Mouse (Mus musculus) Patski (cell line): ENCODE data around the gene Tesmin. TPM values are rescaled to one million over a fixed set of nuclear protein-coding genes. Genes with fewer than 3 reads are reported as not detected.

Experiments
- ATAC-seq: fragments of 100-300 bp; one replicate; pipeline ENCODE4 v1.8.0; 2021
- CTCF ChIA-PET: fragments of 350-600 bp; sonication (Branson Sonifier 250); formaldehyde crosslinking; loops from one replicate; lab custom pipeline; 2022; ENCODE audit warnings: inconsistent platforms; lab: Charles Lee
- POLR2A ChIA-PET: fragments of 350-600 bp; sonication (Branson Sonifier 250); formaldehyde crosslinking; loops from one replicate; lab custom pipeline; 2022; ENCODE audit warnings: antibody characterized with exemption, inconsistent platforms; lab: Charles Lee
- DNase-seq: peaks from one replicate; pipeline ENCODE4 v3.0.0-alpha.2; 2011; ENCODE audit warnings: low read depth, low spot score
- H3K27me3 ChIP-seq: fragments of 371-371 bp; one replicate; pipeline ENCODE4 v1.5.1; 2021
- CTCF ChIP-seq: fragments of 100-300 bp; IDR thresholded peaks from one replicate; pipeline ENCODE4 v1.5.1; 2021
- in situ Hi-C: fragments of 300-500 bp; cut with MboI; formaldehyde crosslinking; loops from 3 replicates; pipeline ENCODE4 v1.11.1; 2018; ENCODE audit warnings: low pct_unique_long_range_greater_than_20kb, mixed read lengths
- polyA plus RNA-seq: library from polyadenylated mRNA; unstranded; gene quantifications from one replicate; pipeline ENCODE4 v1.2.3, GENCODE M21; 2021

Tesmin gene
- polyA plus RNA-seq, 1 experiment from 2014 or later, result 0.64 TPM

GRCm38 (mm10) chr19:3436840-3437239 is 48.2 kb downstream of the Tesmin start:
- ChIA-PET CTCF (interaction anchor here (0.7 to 2.8 kb wide), 10 partner anchors 9 to 140 kb away, joined by 3 to 22 read pairs (median 3); partner anchors contain the start of gene Tesmin), POLR2A (interaction anchor here (1.7 kb wide), 1 partner anchor 24 kb away, joined by 3 read pairs; no protein-coding TSS in a partner anchor)
- peak; percentile 12 for ATAC-seq
- in situ Hi-C loops, result no loop called here
- TF ChIP-seq CTCF, result no peak
- peaks cover 53% of the 10 kb centered on the region for H3K27me3 ChIP-seq
- no peak for DNase-seq

DNA sequence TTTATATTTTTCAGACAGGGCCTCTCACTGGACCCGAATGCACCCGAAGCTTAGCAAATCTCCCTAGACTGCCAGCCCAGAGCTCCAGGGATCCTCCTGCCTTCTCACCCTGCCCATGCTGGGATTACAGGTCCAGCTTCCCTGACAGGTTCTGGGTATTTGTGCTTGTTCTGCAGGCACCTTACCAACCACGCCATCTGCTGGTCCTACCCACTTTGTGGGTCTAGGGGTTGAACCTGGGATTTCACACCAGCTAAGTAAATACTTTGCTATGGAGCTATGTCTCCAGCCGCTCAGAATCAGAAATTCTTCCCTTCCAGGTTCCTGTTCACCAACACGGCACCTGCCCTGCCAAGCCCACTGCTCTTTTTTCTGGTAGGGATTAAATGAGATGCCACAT is 49.3 kb downstream of the Tesmin start:
- TF ChIP-seq CTCF, result no peak
- ChIA-PET CTCF (interaction anchor here (0.5 to 2.8 kb wide), 16 partner anchors 8 to 116 kb away, joined by 3 to 22 read pairs (median 3); partner anchors contain the start of genes Cpt1a and Tesmin), POLR2A (interaction anchor here (0.5 to 1.7 kb wide), 3 partner anchors 14 to 37 kb away, joined by 3 to 4 read pairs (median 3); no protein-coding TSS in a partner anchor)
- in situ Hi-C loops, result no loop called here
- no peak for ATAC-seq
- peaks cover 64% of the 10 kb centered on the region for H3K27me3 ChIP-seq
- no peak for DNase-seq

DNA sequence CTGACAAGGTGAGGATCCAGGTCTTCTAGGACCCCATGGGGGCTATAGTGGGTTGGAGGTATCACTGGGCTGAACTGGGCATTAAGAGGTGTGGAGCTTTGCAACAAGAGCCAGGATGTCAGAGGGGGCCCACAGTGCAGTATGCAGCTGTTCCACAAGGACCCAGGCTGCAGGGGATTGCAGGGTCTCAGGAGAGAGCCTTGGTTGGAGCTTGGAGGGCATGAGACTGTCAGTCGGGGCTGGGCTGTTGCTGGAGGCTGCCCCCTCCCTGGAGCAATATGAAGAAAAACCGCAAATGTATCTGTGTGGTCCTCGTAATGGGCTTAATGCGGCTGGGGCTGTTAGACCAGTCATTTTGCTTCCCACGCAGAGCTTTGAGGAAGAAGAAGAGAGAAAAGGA is 52.0 kb downstream of the Tesmin start:
- peaks cover 74% of the 10 kb centered on the region for H3K27me3 ChIP-seq
- ChIA-PET POLR2A (no interaction called here), CTCF (interaction anchor here (1.0 to 1.9 kb wide), 3 partner anchors 10 to 41 kb away, joined by 3 to 11 read pairs (median 3); no protein-coding TSS in a partner anchor)
- in situ Hi-C loops, result no loop called here
- DNase-seq (no peak), ATAC-seq (no peak)
- no peak for TF ChIP-seq CTCF

- ChIA-PET POLR2A (no interaction called here), CTCF (interaction anchor here (1.0 to 1.9 kb wide), 2 partner anchors 10 to 42 kb away, joined by 3 to 11 read pairs; no protein-coding TSS in a partner anchor)
- TF ChIP-seq CTCF, result no peak
- ATAC-seq, result no peak
- DNase-seq, result no peak
- in situ Hi-C loops, result no loop called here
- H3K27me3 ChIP-seq, result peaks cover 70% of the 10 kb centered on the region
Measured at GRCm38 (mm10) chr19:3441092-3441491, 52.4 kb downstream of the Tesmin start.

DNA sequence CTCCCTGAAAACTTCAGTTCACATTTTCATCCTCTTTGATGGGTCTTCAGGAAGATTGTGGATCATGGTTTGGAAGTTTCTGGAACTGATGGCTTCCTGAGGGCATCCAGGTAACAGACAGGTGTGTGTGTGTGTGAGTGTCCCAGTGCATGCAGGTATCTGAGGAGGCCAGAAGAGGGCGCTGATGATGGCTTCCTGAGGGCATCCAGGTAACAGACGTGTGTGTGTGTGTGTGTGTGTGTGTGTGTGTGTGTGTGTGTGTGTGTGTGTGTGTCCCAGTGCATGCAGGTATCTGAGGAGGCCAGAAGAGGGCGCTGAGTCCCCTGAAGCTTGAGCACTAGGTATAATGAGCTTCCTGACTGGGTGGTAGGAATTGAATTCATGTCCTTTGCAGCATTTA is 58.7 kb downstream of the Tesmin start:
- ChIA-PET CTCF (interaction anchor here (1.2 to 4.6 kb wide), 3 partner anchors 9 to 44 kb away, joined by 3 to 22 read pairs (median 3); no protein-coding TSS in a partner anchor), POLR2A (no interaction called here)
- no peak for ATAC-seq
- in situ Hi-C loops, result loop anchor here (5.0 kb wide), 1 partner anchor 155 kb away; no protein-coding TSS in a partner anchor
- peaks cover 23% of the 10 kb centered on the region for H3K27me3 ChIP-seq
- no peak for TF ChIP-seq CTCF
- no peak for DNase-seq

- H3K27me3 ChIP-seq, result peaks cover 5% of the 10 kb centered on the region
- DNase-seq (no peak), ATAC-seq (no peak)
- in situ Hi-C loops, result loop anchor here (5.0 kb wide), 1 partner anchor 157 kb away; no protein-coding TSS in a partner anchor
- no peak for TF ChIP-seq CTCF
- POLR2A ChIA-PET, result no interaction called here
- CTCF ChIA-PET, result interaction anchor here (1.1 to 4.6 kb wide), 6 partner anchors 11 to 71 kb away, joined by 3 to 43 read pairs (median 8); partner anchors contain the start of gene Tesmin
Measured at GRCm38 (mm10) chr19:3449248-3449647, 60.6 kb downstream of the Tesmin start.

DNA sequence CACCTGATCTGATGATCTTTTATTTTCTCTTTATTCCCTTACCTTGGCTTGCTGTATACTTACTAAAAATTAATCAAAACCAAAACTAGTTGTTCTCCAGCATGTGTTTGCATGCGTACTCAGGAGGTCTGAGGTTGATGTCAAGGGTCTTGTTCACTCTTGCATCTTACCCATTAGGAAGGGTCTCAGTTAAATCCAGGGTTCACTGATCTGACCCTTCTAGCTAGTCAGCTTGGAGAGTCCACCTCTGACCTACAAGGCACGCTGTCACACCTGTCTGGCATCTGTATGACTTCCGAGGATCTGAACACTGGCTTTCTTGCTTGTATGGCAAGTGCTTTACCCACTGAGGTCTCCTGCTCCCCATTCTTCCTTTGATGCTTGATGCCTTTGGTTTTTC is 62.1 kb downstream of the Tesmin start:
- ATAC-seq (no peak), DNase-seq (no peak)
- TF ChIP-seq CTCF, result no peak
- POLR2A ChIA-PET, result interaction anchor here (0.6 to 0.8 kb wide), 2 partner anchors 10 to 12 kb away, joined by 3 to 4 read pairs; no protein-coding TSS in a partner anchor
- H3K27me3 ChIP-seq, result no peaks in the 10 kb centered on the region
- CTCF ChIA-PET, result interaction anchor here (0.7 to 4.6 kb wide), 23 partner anchors 8 to 164 kb away, joined by 3 to 43 read pairs (median 6); partner anchors contain the start of gene Tesmin
- in situ Hi-C loops, result no loop called here

- TF ChIP-seq CTCF, result peak; percentile 91
- ChIA-PET CTCF (interaction anchor here (0.7 to 4.6 kb wide), 26 partner anchors 9 to 176 kb away, joined by 3 to 43 read pairs (median 5); partner anchors contain the start of gene Tesmin), POLR2A (interaction anchor here (0.9 kb wide), 1 partner anchor 13 kb away, joined by 4 read pairs; no protein-coding TSS in a partner anchor)
- in situ Hi-C loops, result no loop called here
- DNase-seq (peak; percentile 7), ATAC-seq (peak; percentile 73)
- H3K27me3 ChIP-seq, result no peaks in the 10 kb centered on the region
Measured at GRCm38 (mm10) chr19:3451170-3451569, 62.5 kb downstream of the Tesmin start.

- POLR2A ChIA-PET, result interaction anchor here (0.9 kb wide), 1 partner anchor 14 kb away, joined by 4 read pairs; no protein-coding TSS in a partner anchor
- no peaks in the 10 kb centered on the region for H3K27me3 ChIP-seq
- in situ Hi-C loops, result no loop called here
- TF ChIP-seq CTCF, result no peak
- no peak for DNase-seq
- CTCF ChIA-PET, result interaction anchor here (0.8 to 4.6 kb wide), 16 partner anchors 9 to 176 kb away, joined by 3 to 43 read pairs (median 8); partner anchors contain the start of gene Tesmin
- no peak for ATAC-seq
Measured at GRCm38 (mm10) chr19:3451649-3452048, 63.0 kb downstream of the Tesmin start.

Other genes starting within 250 kb of the Tesmin start
- 105 TPM for gene Mrpl21, start 106.0 kb upstream of the Tesmin start, polyA plus RNA-seq
- 11.1 TPM for gene Ighmbp2, start 105.8 kb upstream of the Tesmin start, polyA plus RNA-seq
- gene Cpt1a, start 66.5 kb upstream of the Tesmin start, polyA plus RNA-seq, result 109 TPM
- not detected for gene Gal, start 25.7 kb downstream of the Tesmin start, polyA plus RNA-seq
- 103 TPM for gene Ppp6r3, start 186.9 kb downstream of the Tesmin start, polyA plus RNA-seq